Mouse (Mus musculus): ENCODE results near the gene Fbln5. TPM values are rescaled to one million over a fixed set of nuclear protein-coding genes. Genes with fewer than 3 reads are reported as not detected.

The Fbln5 gene
- total RNA-seq, 2 experiments from 2014 or later = 3.4 to 4.8 TPM

GRCm38 (mm10) chr12:101811181-101811580 is 7.7 kb downstream of the Fbln5 start:
- peak in 1 of 2 experiments; percentile 36 for DNase-seq (ENCODE audit: low spot score in 2 of 2)

- no peak for DNase-seq (ENCODE audit: low spot score in 2 of 2)
These were observed 8.3 kb downstream of the Fbln5 start for GRCm38 (mm10) chr12:101810515-101810914.

GRCm38 (mm10) chr12:101807400-101807799 is 11.5 kb downstream of the Fbln5 start:
- no peak for DNase-seq (ENCODE audit: low spot score in 2 of 2)

- no peak for DNase-seq (ENCODE audit: low spot score in 2 of 2)
These were observed 16.4 kb downstream of the Fbln5 start for GRCm38 (mm10) chr12:101802445-101802844.

- DNase-seq (ENCODE audit: low spot score in 2 of 2) = no peak
These were observed 17.1 kb downstream of the Fbln5 start for GRCm38 (mm10) chr12:101801744-101802143.

DNA sequence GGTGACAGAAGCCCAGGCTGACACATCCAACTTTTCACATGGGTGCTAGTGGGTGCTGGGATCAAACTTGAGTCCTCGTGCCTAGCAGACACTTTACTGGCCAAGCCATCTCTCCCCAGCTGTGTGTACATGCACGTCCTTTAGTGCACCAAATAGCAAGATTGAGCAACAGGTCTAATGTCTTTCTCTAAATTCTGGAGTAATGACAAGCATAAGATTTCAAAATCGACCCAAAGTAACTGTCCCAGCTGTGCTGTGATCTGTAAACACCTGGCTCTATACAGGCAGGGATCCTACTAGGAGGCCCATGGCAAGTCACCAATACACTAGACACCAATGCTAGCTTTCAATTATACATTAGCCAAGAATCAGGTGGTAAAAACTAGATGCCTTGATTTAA is 17.8 kb downstream of the Fbln5 start:
- no peak for DNase-seq (ENCODE audit: low spot score in 2 of 2)

DNA sequence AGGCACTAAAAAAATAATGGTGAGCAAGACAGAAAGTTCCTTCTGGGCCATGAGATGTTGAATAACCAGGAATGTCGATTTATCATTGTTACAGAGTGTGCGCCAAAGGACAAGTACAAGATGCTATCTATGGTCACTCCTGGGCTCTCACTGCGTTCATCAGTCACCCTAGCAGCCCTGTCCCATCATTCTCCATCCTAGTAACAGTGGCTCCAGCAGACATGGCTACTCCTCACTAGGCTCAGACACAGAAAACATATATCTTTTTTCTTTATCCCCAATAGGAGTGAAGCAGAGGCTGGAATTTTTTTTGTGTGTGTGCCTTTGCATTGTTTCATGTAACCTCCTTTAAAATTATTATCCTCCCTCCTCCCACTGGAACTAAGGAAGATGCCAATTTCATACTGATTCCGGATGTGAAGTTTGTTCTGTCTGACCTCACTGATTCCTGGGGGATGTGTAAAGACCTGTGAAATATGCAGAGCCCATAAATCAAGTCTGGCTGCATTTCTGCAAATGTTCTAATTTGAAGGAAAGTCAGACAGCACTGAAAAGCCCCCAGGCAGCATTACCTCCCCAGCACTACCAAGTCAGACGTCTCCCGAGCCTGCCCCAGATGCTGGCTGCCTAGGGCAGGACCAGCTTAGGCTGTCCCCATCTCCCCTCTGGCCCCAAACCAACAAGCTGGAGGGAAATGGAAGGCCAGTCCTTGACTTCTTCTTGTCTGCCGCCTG is 20.5 kb downstream of the Fbln5 start:
- no peak for DNase-seq (ENCODE audit: low spot score in 2 of 2)

DNA sequence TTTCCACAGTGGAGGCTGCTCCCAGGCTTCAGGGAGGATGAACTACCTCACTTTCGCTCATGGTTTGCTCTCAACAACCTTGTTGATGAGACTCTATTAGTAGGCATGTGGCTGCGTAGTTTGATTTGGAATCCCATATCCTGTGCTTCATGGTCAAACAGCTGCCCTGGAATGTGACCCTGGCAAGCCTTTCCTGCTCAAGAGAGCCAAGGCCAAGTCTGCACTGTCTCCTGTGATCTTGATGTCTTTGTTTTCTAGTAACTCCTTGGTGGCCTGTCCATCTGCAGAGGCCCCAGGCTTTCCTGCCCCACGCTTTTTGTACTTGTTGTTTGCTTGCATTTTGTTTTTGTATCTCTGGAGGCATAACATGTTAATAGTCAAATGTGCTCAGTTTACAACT is 24.4 kb downstream of the Fbln5 start:
- no peak for DNase-seq (ENCODE audit: low spot score in 2 of 2)

GRCm38 (mm10) chr12:101793221-101793621 is 25.6 kb downstream of the Fbln5 start:
- no peak for DNase-seq (ENCODE audit: low spot score in 2 of 2)

DNA sequence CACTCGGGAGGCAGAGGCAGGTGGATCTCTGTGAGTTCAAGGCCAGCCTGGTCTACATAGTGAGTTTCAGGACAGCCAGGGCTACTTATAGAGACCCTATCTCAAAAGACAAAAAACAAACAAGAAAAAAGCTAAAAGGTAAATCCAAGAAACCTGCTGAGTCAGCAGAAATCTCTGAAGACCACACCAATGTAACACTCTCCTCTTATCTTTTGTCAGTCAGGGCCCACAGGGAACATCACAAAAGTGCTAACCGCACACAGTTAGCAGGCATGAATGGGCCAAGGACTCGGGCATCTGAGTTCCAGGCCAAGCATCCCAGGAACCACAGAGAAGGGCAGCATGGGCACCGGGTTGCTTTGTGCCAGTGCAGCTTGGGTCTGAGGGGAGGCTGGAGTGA is 26.2 kb downstream of the Fbln5 start:
- DNase-seq (ENCODE audit: low spot score in 2 of 2) = no peak

DNA sequence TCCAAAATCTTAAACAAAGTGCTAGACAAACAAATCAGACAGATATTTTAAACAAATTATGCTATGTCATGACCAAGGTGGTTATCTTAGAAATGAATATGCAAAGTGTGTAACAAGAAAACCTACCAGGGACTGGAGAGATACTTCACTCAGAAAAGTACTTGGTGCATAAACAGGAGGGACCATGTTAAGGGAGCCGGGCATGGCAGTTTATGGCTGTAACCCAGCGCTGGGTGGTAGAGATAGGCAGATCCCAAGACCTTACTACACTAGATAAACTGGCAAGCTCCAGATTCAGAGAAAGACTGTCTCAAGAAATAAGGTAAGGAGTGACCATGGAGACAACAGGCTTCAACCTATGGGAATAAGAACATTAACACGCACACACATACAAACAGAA is 29.1 kb downstream of the Fbln5 start:
- DNase-seq (ENCODE audit: low spot score in 2 of 2) = no peak

DNA sequence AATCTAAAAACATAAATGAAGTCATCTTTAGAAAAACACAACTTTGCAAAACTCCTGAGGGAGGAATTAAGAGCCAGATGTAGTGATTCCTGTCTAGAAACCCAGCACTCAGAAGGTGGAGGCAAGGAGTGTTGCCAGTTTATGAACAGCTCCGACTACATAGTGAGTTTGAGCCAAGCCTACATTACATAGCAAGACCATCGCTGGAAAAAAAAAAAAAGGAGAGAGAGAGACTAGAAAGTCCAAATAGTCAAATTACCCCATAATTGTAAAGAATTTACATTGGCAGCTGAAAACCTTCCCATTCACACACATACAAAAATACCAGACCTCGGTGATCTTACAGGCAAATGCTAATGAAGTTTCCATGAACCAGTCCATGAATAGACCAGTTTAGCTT is 29.6 kb downstream of the Fbln5 start:
- DNase-seq (ENCODE audit: low spot score in 2 of 2) = no peak

GRCm38 (mm10) chr12:101782787-101783186 is 36.1 kb downstream of the Fbln5 start:
- DNase-seq (ENCODE audit: low spot score in 2 of 2) = no peak

- DNase-seq (ENCODE audit: low spot score in 2 of 2) = no peak
These were observed 37.9 kb downstream of the Fbln5 start for GRCm38 (mm10) chr12:101780915-101781314.

- DNase-seq (ENCODE audit: low spot score in 2 of 2) = no peak
These were observed 41.1 kb downstream of the Fbln5 start for GRCm38 (mm10) chr12:101777613-101778325.

- DNase-seq (ENCODE audit: low spot score in 2 of 2) = no peak
These were observed 42.5 kb downstream of the Fbln5 start for GRCm38 (mm10) chr12:101776383-101776782.

- DNase-seq (ENCODE audit: low spot score in 2 of 2) = no peak
These were observed 44.7 kb downstream of the Fbln5 start for GRCm38 (mm10) chr12:101774116-101774515.

DNA sequence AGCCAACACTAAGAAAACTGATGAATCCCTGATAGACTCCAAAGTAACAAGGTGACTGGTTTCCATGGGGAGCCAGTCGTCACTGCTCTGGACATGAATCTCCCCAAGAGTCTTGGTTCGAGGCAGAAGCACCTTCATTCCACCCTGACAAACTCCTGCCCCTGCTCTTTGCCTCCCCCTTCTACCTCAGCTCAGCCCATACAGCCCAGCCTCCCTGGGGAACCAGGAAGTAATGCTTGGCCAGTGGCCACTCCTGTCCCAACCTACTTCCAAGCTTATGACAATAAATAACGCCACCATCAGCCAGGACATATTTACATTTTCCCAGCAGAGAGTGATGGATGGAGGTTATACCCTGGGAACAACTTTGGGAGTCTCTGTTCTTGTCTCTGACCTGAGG is 45.9 kb downstream of the Fbln5 start:
- DNase-seq (ENCODE audit: low spot score in 2 of 2) = no peak

GRCm38 (mm10) chr12:101770283-101771015 is 48.4 kb downstream of the Fbln5 start:
- DNase-seq (ENCODE audit: low spot score in 2 of 2) = no peak

DNA sequence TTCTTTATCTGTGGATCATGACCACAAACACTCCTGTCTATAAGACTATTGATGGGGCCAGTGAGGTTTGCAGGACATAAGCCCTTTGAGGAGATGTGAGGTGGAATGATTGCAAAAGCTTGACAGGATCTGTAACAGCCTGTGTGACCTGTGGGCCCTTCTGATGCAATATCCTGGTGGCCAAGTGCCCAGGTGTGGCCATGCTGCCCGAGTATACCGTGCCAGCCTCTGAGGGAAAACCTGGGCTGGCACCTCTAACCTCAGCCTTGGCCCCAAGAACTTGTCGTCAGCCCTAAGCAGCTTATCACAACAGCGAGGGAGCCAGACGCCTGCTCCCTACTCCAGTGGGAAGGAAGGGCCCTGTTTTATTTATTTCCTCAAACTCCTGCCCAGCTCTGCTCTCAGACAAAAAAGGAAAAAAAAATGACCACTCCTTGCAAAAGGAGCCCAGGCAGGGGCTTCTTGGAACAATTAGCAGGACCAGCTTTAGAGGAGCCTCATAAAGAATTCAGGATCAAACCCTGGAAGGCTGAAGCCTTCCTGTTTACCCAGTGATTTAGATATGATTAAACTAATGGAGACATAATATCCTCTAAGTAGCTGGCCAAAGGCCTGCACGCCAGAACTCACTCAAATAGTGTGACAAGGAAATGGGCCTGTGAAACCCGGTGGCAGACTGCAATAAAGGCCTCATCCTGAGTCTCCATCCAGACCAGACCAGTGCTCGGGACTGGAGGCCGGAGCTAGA is 51.4 kb downstream of the Fbln5 start:
- no peak for DNase-seq (ENCODE audit: low spot score in 2 of 2)

- no peak for DNase-seq (ENCODE audit: low spot score in 2 of 2)
These were observed 52.5 kb downstream of the Fbln5 start for GRCm38 (mm10) chr12:101766228-101766852.
